ENCODE assay signal across 18 mouse cellular contexts in the genomic region with DNA sequence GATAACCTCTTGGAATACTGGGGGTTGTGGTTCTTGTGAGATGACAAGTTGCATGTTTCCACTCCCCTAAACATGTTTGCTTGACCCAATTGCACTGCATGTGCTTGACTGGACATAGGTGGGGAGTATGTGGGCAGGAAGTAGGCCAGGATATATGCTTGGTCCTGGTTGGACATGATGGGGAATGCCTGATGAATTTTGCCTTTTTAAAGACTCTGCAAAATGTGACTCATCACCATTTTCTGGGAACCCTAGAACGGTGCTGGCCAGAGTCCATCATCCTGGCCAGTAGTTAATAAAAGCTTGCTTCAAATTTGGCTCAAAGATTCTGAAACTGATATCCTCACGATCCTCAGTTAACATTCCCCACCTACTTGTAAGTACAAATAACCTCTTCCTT.
DNase-seq lines count a peak whose midpoint lies in the region; TF ChIP-seq lines count a peak whose summit lies in the region.
"Had no signal": no experiment of that assay in that cellular context is flagged by ENCODE, and none has a peak within 500 bp of the region (broad histone marks: within the 10 kb centered on the region; RNA-seq: fewer than 3 reads in every experiment).

No protein-coding gene starts in this region.

- no peak overlapping the region for H3K27ac ChIP-seq in cerebellum, adult 2 months (ENCODE audit: insufficient read depth, low read length)
- H3K27ac ChIP-seq: embryonic facial prominence, embryonic 12.5 days; forebrain, embryonic 13.5 days; heart, embryonic 13.5 days; hindbrain, embryonic 15.5 days had no signal

- TF ChIP-seq POLR2A in cerebellum, adult 2 months (IDR thresholded peaks at IDR 0.05; ENCODE audit: borderline replicate concordance, insufficient read depth, low read length): no peak

- H3K4me1 ChIP-seq in cerebellum, adult 2 months (ENCODE audit: control insufficient read depth, insufficient read depth, low read length): peaks cover 4% of the 10 kb centered on the region; the same call in 1 of the 2 replicates
- H3K4me1 ChIP-seq: embryonic facial prominence, embryonic 12.5 days; forebrain, embryonic 13.5 days; heart, embryonic 13.5 days; hindbrain, embryonic 15.5 days had no signal

- intact Hi-C loops in left cerebral cortex, postnatal 25 days (cut with DNase I): no loop called here

- WGBS in cerebellum, adult 2 months: 17% methylated on average over 2 of the region's 2 CpGs

- peak; percentile 52 to 67 for DNase-seq in cerebellum, adult 2 months
- no peak for DNase-seq in cerebellum, adult 9-10 months
- peak; percentile 20 for DNase-seq in gastrocnemius, postnatal 10 days
- no peak for DNase-seq in gastrocnemius, adult 18-20 months (ENCODE audit: low spot score)
- DNase-seq in NIH3T3 (ENCODE audit: low read depth): peak; percentile 62
- no peak for DNase-seq in kidney, postnatal 4 days
- DNase-seq in left cerebral cortex, postnatal 25 days (ENCODE audit: low spot score in 2 of 2): no peak
- DNase-seq: adrenal gland, adult 2 months; adrenal gland, postnatal 25 days; cerebellum, adult 11 months; forebrain, postnatal 0 days; heart, postnatal 36 days; kidney, adult 2 months had no signal

- no peak overlapping the region for H3K4me3 ChIP-seq in cerebellum, adult 2 months (replicated peaks; ENCODE audit: insufficient read depth, low read depth, low read length)
- H3K4me3 ChIP-seq: embryonic facial prominence, embryonic 12.5 days; forebrain, embryonic 13.5 days; heart, embryonic 13.5 days; hindbrain, embryonic 15.5 days had no signal

- TF ChIP-seq CTCF in cerebellum, adult 2 months (IDR thresholded peaks at IDR 0.05; ENCODE audit: borderline replicate concordance, insufficient read depth, low read depth, low read length): no peak

- H3K27me3 ChIP-seq in cerebellum, adult 2 months (ENCODE audit: control insufficient read depth, insufficient read depth, low read length): no peaks in the 10 kb centered on the region
- H3K27me3 ChIP-seq: CH12.LX; embryonic facial prominence, embryonic 12.5 days; forebrain, embryonic 13.5 days; heart, embryonic 13.5 days; hindbrain, embryonic 15.5 days had no signal

Comparison
In these comparisons a context has a peak if more than half of its experiments do, and no peak if none do; other contexts are left out.
1. DNase-seq: peak in cerebellum, adult 2 months (2 of 2), gastrocnemius, postnatal 10 days (single experiment) and NIH3T3 (single experiment); none in cerebellum, adult 9-10 months (single experiment), gastrocnemius, adult 18-20 months (single experiment), kidney, postnatal 4 days (0 of 2) and left cerebral cortex, postnatal 25 days (0 of 2).